Mouse (Mus musculus) layer of hippocampus, adult 2 months (tissue): Measurements from ENCODE around the gene Lman2l. TPM values are rescaled to one million over a fixed set of nuclear protein-coding genes. Genes with fewer than 3 reads are reported as not detected.

Experiments used
- DNase-seq, 2 experiments: peaks; one replicate each; pipeline ENCODE4 v3.0.0; 2022; ENCODE audit warnings: low spot score in 2 of 2
- H3K27ac ChIP-seq: fragments of 200-600 bp; 2 replicates; pipeline ENCODE4 v1.8.1; 2022
- H3K4me3 ChIP-seq: fragments of 200-600 bp; 2 replicates; pipeline ENCODE4 v1.8.1; 2022; ENCODE audit warnings: mild to moderate bottlenecking
- CTCF ChIP-seq: fragments of 200-600 bp; conservative IDR thresholded peaks from 2 replicates; pipeline ENCODE4 v1.8.1; 2022; ENCODE audit warnings: antibody characterized with exemption, mild to moderate bottlenecking, moderate library complexity
- total RNA-seq, 2 experiments: library from RNA; stranded (reverse); gene quantifications; 2 replicates each; pipeline ENCODE4 v1.2.3; 2021

Gene Lman2l
- total RNA-seq, 2 experiments from 2014 or later = 73.2 to 77.2 TPM

GRCm38 (mm10) chr1:36474646-36475045 is 29.6 kb upstream of the Lman2l start:
- no peak for DNase-seq

DNA sequence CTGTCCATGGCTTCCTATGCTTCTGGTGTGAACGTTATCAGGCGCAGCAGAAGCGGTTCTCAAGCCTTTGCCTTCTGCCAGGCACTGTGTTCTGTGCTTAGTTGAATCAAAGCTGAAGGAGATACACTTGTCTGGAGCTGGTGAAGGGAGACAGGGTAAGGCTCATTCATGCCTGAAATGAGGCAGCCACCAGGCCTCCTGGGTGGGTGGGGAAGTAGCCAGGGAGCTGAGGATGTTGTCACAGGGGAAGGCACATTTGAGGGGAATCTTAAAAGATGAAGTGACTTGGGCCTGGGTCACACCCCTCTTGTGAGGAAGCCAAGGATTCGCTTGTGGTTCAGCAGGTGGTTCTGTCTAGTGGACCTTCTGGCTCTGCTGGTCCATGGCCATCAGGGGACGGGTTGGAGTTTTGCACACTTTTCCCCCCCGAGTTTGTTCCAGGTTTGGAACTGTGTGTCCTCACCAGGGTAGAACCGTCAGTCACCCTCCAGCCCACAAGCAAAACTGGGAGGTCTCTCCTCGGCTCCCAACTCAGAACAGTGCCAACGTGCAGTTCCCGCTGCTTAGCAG is 28.2 kb upstream of the Lman2l start:
- H3K27ac ChIP-seq = peak overlapping the region; percentile 51; the same call in 1 of the 2 replicates
- DNase-seq = no peak
- peak overlapping the region; percentile 77 for H3K4me3 ChIP-seq
- no peak for TF ChIP-seq CTCF

More at GRCm38 (mm10) chr1:36474646-36475045, 29.6 kb upstream of the Lman2l start:
- Histone ChIP-seq H3K4me3 (peak overlapping the region; percentile 77), H3K27ac (no peak overlapping the region)
- no peak for TF ChIP-seq CTCF

DNA sequence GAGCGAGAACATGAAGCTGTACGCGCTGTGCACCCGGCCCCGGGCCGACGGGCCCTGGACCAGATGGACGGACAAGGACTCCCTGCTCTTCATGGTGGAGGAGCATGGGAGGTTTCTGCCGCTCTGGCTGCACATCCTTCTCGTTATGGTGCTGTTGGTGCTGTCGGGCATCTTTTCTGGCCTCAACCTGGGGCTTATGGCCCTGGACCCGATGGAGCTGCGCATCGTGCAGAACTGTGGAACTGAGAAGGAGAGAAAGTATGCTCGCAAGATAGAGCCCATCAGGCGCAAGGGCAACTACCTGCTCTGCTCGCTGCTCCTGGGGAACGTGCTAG is 27.0 kb upstream of the Lman2l start:
- Histone ChIP-seq H3K4me3 (peak overlapping the region; percentile 77), H3K27ac (peak overlapping the region; percentile 82)
- peak in 1 of 2 experiments; percentile 25 for DNase-seq
- TF ChIP-seq CTCF = no peak

DNA sequence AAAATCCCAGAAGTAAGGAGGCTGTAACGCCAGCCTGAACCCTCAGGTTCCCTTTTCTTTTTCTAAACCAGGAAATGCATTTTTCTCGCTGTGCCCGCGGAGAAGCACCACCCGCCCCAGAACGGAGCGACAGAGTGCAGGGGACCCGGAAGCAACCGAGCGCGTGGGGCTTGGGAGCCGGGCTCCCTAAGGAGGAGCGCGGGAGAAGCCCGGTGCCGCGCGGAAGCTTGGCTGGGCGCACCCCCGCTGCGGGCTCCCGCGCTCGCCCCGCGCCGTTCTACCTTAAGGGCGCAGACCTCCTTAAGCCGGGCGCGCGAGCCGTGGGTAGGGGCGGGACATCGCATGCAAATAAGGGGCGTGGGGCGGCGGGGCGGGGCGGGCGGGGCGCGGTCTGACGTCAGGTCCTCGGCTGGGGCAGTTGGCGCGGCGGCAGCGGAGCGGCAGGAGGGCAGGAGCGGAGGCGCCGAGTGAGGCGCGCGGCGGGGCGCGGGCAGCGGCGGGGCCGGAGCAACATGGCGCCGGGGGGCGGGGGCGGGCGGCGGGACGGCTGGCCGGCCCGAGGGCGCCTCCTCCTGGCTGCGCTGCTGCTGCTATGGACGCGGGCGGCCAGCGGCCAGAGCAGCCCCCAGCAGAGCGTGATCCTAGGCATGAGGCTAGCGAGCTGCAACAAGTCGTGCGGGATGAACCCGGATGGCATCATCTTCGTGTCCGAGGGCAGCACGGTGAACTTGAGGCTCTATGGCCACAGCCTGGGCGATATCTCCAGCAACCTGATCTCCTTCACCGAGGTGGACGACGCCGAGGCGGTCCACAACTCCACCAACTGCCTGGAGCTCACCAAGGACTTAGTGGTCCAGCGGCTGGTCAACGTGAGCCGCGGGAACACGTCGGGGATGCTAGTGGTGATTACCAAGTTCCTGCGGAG is 26.4 kb upstream of the Lman2l start, which contains the start of gene Cnnm4:
Gene Cnnm4, plus strand, starts transcription at position 440 of the 925 bp plus-strand sequence.
- TF ChIP-seq CTCF = peak; percentile 69
- Histone ChIP-seq H3K27ac (peak within 1 kb of the TSS; percentile 85), H3K4me3 (peak within 1 kb of the TSS; percentile 77)
- DNase-seq = peak; percentile 77 to 82

- no peak for DNase-seq
- Histone ChIP-seq H3K27ac (peak overlapping the region; percentile 85), H3K4me3 (no peak overlapping the region)
- no peak for TF ChIP-seq CTCF
Measured at GRCm38 (mm10) chr1:36469811-36470444, 24.9 kb upstream of the Lman2l start.

- no peak for DNase-seq
- no peak overlapping the region for H3K27ac ChIP-seq
- TF ChIP-seq CTCF = no peak
- H3K4me3 ChIP-seq = no peak overlapping the region
Measured at GRCm38 (mm10) chr1:36467446-36467845, 22.4 kb upstream of the Lman2l start.

DNA sequence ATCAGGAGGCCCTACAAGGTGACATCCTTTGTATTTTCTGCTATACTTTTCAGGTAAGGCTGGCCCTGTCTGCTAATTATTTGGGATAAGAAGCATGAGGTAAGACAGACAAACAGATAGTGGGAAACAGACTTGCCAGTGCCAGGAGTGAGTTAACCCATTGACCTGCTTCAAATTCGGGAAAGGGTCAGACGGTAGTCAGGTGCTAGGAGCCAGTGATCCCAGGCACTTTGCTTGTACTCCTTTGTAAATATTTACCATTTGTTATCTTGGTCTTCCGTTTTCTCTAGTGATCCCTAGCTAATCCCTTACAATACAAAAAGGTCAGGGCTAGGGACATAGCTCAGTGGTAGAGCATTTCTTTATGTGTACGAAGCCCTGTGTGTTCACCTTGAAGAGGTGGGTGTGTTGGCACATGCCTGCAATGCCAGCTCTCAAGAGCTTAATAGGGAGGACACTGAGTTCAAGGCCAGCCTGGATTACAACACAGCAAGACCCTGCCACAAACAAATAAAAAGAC is 20.6 kb upstream of the Lman2l start:
- DNase-seq = no peak
- Histone ChIP-seq H3K27ac (no peak overlapping the region), H3K4me3 (no peak overlapping the region)
- TF ChIP-seq CTCF = no peak

GRCm38 (mm10) chr1:36461829-36462228 is 16.8 kb upstream of the Lman2l start:
- Histone ChIP-seq H3K27ac (no peak overlapping the region), H3K4me3 (no peak overlapping the region)
- no peak for TF ChIP-seq CTCF
- no peak for DNase-seq

DNA sequence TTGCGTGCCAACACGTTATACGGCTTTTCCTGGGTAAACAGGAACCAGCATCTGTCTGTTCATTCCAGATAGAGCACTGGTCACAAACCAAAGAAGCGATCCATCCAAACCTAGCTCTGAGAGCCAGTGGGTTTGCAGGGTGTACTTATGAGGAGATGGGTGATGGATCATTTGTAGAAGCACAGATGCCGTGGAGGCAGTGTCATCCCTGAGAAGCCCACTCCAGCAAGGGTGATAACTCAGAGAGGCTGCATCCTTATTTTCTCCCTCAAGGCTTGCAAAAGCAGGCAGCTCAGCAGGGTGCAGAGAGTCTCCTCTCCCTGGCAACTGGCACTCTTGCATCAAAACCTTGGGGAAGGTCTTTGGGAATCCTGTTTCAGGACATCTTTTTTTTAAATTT is 13.1 kb upstream of the Lman2l start:
- no peak overlapping the region for H3K27ac ChIP-seq
- H3K4me3 ChIP-seq = no peak overlapping the region
- TF ChIP-seq CTCF = no peak
- DNase-seq = no peak

- no peak for TF ChIP-seq CTCF
Measured at GRCm38 (mm10) chr1:36457388-36458014, 12.4 kb upstream of the Lman2l start.

DNA sequence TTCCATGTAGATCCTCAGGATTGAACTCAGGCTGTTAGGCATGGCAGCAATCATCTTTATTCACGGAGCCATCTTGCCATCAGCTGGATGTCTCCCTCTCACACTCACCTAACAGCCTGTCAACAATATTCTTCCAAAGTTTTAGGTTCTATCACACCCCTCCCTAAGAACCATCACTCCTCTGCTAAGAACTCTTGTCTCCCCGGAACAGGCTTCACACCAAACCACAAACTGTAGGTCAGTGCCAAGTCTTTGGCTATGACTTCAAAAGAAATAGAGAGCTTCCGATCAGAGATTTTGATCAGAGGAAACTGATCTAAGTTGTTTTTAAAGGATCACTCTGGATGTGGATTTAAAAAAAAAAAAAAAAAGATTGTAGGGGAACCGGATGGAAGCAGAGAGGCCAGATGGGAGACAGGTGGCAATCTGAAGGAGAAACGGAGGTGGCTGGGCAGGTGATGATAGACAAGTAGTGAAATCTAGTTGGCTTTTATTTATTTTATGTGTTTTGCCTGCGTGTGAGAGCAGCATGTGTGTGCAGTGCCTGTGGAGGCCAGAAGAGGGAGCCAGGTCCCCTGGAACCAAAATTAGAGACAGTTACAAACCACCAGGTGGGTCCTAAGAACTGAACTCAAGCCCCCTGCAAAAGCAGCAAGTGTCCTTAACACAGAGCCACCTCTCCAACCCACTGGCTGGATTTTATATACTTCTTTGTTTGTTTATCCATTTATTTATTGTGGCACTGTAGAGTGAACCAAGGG is 9.2 kb upstream of the Lman2l start:
- H3K4me3 ChIP-seq = no peak overlapping the region
- no peak for DNase-seq
- TF ChIP-seq CTCF = peak; percentile 59

More at GRCm38 (mm10) chr1:36457388-36458014, 12.4 kb upstream of the Lman2l start:
- Histone ChIP-seq H3K4me3 (no peak overlapping the region), H3K27ac (no peak overlapping the region)
- DNase-seq = no peak

GRCm38 (mm10) chr1:36446841-36447240 is 1.8 kb upstream of the Lman2l start:
- TF ChIP-seq CTCF = no peak
- DNase-seq = no peak
- Histone ChIP-seq H3K4me3 (no peak overlapping the region), H3K27ac (no peak overlapping the region)

More for the DNA sequence above, 9.2 kb upstream of the Lman2l start:
- H3K27ac ChIP-seq = no peak overlapping the region
